Mouse (Mus musculus): Measurements from ENCODE around the gene Gm20838. TPM values are rescaled to one million over a fixed set of nuclear protein-coding genes. Genes with fewer than 3 reads are reported as not detected.
"Not testable (repeated sequence)": the region's sequence is repeated elsewhere in the genome, so short reads cannot be mapped to it uniquely, and the experiment has no call there.

Gm20838 gene
- polyA plus RNA-seq (2015; fragmentation: Nextera tagmentation; extraction: Ambion mirVana): not detected in 2 replicates

DNA sequence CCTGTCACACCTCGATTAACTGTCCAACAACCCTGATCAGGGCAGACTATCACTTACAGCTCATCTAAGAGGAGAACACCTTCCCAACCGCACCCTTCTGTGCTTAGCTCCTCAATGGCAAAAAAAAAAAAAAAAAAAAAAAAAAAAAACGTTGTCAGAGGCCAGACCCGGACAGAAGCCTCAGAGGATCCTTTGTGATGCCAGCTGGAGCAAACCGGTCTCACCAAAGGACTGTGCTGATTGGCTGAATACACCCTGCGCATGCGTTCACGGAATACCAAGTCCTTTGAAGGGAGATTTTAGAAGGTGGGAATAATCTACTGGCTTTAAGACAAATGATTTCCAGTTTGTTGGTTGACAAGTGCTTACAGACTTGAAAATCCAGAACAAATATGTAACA is at the start of gene Gm20838:
Gene Gm20838 (minus strand): TSS at position 101 of the 400 bp plus-strand sequence.
- not testable (repeated sequence) for H3K4me3 ChIP-seq (replicated peaks); H3K4me1 ChIP-seq; H3K27ac ChIP-seq (replicated peaks); H3K36me3 ChIP-seq; H3K4me2 ChIP-seq; H3K9me3 ChIP-seq (replicated peaks); ATAC-seq (ENCODE audit: low FRiP score); H3K9ac ChIP-seq (replicated peaks); H3K27me3 ChIP-seq (replicated peaks)
- no CpG with 5 or more reads among the region's 8 CpGs for WGBS

Data from neural tube, embryonic 15.5 days (tissue).